Mouse (Mus musculus) stomach, postnatal 0 days (tissue): Measurements from ENCODE around the gene Apba2. TPM values are rescaled to one million over a fixed set of nuclear protein-coding genes. Genes with fewer than 3 reads are reported as not detected.

Experiments used
- ATAC-seq: fragments of 200-750 bp; cut with Nextera tagmentation; 2 replicates; pipeline ENCODE4 v1.8.0; 2017; ENCODE audit not compliant: low FRiP score, low TSS enrichment
- DNase-seq: peaks from one replicate; pipeline ENCODE4 v3.0.0-alpha.2; 2016; ENCODE audit warnings: low spot score
- H3K27ac ChIP-seq: fragments of 300-500 bp; sonication (generic); replicated peaks from 2 replicates; pipeline ENCODE4 v1.5.1; 2014; ENCODE audit warnings: mild to moderate bottlenecking, control low read depth
- H3K27me3 ChIP-seq: fragments of 300-500 bp; sonication (generic); 2 replicates; pipeline ENCODE4 v1.6.1; 2014; ENCODE audit warnings: low read length; ENCODE audit not compliant: control insufficient read depth, insufficient read depth
- H3K36me3 ChIP-seq: fragments of 300-500 bp; sonication (generic); 2 replicates; pipeline ENCODE4 v1.6.1; 2014; ENCODE audit warnings: low read length, mixed read lengths; ENCODE audit not compliant: control insufficient read depth, insufficient read depth
- H3K4me1 ChIP-seq: fragments of 300-500 bp; sonication (generic); replicated peaks from 2 replicates; pipeline ENCODE4 v1.6.1; 2014; ENCODE audit warnings: antibody characterized with exemption; ENCODE audit not compliant: control insufficient read depth, insufficient read depth
- H3K4me2 ChIP-seq: fragments of 300-500 bp; sonication (generic); replicated peaks from 2 replicates; pipeline ENCODE4 v1.6.1; 2014; ENCODE audit warnings: low read depth, mild to moderate bottlenecking, control low read depth, moderate library complexity
- H3K4me3 ChIP-seq: fragments of 300-500 bp; sonication (generic); 2 replicates; pipeline ENCODE4 v1.5.1; 2014; ENCODE audit warnings: low read depth, low read length, control low read depth
- H3K9ac ChIP-seq: fragments of 300-500 bp; sonication (generic); 2 replicates; pipeline ENCODE4 v1.6.1; 2014; ENCODE audit warnings: mild to moderate bottlenecking, low read length, control low read depth, mixed read lengths
- H3K9me3 ChIP-seq: fragments of 300-500 bp; sonication (generic); 2 replicates; pipeline ENCODE4 v1.6.1; 2016; ENCODE audit warnings: low read length; ENCODE audit not compliant: control insufficient read depth
- CTCF ChIP-seq: IDR thresholded peaks from 2 replicates; pipeline ENCODE4 v1.5.1; 2016; ENCODE audit warnings: antibody characterized with exemption, low read depth, mild to moderate bottlenecking, moderate library complexity
- EP300 ChIP-seq: optimal IDR thresholded peaks from 2 replicates; pipeline ENCODE3; 2016; ENCODE audit warnings: antibody characterized with exemption
- WGBS: fragments of 180-500 bp; shearing (Covaris S2); extraction: QIAGEN DNeasy Blood & Tissue Kit; methylation state at CpG from one replicate; pipeline ENCODE4 v1.1.7; 2014; 5-methylcytosine and 5-hydroxymethylcytosine counted together
- polyA plus RNA-seq: library from polyadenylated mRNA; unstranded; fragments of >200 nt; fragmentation: Nextera tagmentation; extraction: Ambion mirVana; gene quantifications from 2 replicates; pipeline ENCODE4 v1.2.1, GENCODE M21; 2015

Gene Apba2
- polyA plus RNA-seq, 1 experiment from 2014 or later, result 2.6 TPM

DNA sequence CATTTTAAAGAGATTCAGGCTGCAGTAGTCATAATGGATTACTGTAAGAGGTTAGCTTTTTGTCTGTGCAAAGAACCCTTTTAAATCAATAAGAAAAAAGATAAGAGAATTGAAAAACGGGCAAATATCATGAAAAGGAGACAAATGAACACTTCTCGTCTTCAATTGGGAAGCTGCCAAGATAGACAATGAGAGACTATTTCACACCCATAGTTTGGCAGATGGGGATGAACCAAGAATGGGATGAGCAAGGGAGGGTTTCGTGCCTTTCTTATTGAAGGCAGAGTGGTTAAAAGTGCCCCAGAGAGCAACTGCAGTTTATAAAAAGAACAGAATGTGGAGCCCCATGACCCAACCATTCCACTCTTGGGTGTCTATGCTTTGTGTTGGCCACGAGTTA lies 137.4 kb downstream of the Apba2 start:
- ATAC-seq, result no peak
- Histone ChIP-seq H3K9ac (no peak overlapping the region), H3K4me1 (no peaks in the 10 kb centered on the region), H3K4me3 (no peak overlapping the region), H3K27ac (no peak overlapping the region), H3K27me3 (no peaks in the 10 kb centered on the region), H3K9me3 (no peaks in the 10 kb centered on the region), H3K4me2 (no peak overlapping the region), H3K36me3 (no peaks in the 10 kb centered on the region)
- DNase-seq, result no peak
- WGBS, result 58% methylated on average over 4 of the region's 4 CpGs
- TF ChIP-seq CTCF (no peak), EP300 (no peak)

- Histone ChIP-seq H3K9me3 (no peaks in the 10 kb centered on the region), H3K27ac (no peak overlapping the region), H3K36me3 (no peaks in the 10 kb centered on the region), H3K4me1 (no peaks in the 10 kb centered on the region), H3K9ac (no peak overlapping the region), H3K4me3 (no peak overlapping the region), H3K4me2 (no peak overlapping the region), H3K27me3 (no peaks in the 10 kb centered on the region)
- DNase-seq, result no peak
- no peak for TF ChIP-seq EP300
- TF ChIP-seq CTCF, result no peak
- ATAC-seq, result no peak
- 82% methylated on average over 3 of the region's 3 CpGs for WGBS
Observed at GRCm38 (mm10) chr7:64640651-64641050, 139.1 kb downstream of the Apba2 start.

GRCm38 (mm10) chr7:64642903-64643302 lies 141.4 kb downstream of the Apba2 start:
- Histone ChIP-seq H3K9ac (no peak overlapping the region), H3K4me1 (no peaks in the 10 kb centered on the region), H3K4me3 (no peak overlapping the region), H3K27me3 (no peaks in the 10 kb centered on the region), H3K9me3 (no peaks in the 10 kb centered on the region), H3K36me3 (no peaks in the 10 kb centered on the region), H3K27ac (no peak overlapping the region), H3K4me2 (no peak overlapping the region)
- no peak for DNase-seq
- no peak for ATAC-seq
- TF ChIP-seq CTCF, result no peak
- no peak for TF ChIP-seq EP300
- 57% methylated on average over 1 of the region's 1 CpGs for WGBS

DNA sequence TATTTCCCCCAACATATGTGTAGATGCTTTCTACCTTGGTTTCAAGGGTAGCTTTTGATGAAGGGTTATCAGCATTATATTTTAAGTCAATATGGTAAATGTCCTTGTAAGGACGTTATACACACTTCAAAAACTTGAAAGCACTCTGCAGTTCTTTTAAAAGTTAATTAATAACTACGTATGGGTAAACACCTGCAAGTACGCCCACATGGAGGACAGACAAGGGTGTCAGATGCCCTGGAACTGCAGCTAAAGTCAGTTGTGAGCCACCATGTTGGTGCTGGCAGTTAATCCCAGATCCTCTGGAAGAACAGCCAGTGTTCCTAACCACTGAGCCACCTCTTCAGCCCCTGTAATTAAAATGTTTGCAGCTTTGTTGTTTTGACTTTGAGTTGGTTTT lies 144.0 kb downstream of the Apba2 start:
- DNase-seq (no peak), ATAC-seq (no peak; the same call in 1 of the 2 replicates)
- no peak overlapping the region for H3K4me2 ChIP-seq
- H3K9me3 ChIP-seq, result no peaks in the 10 kb centered on the region
- no peak overlapping the region for H3K4me3 ChIP-seq
- no peaks in the 10 kb centered on the region for H3K36me3 ChIP-seq
- no peaks in the 10 kb centered on the region for H3K4me1 ChIP-seq
- H3K27ac ChIP-seq, result no peak overlapping the region
- TF ChIP-seq CTCF (no peak), EP300 (no peak)
- no peak overlapping the region for H3K9ac ChIP-seq
- no peaks in the 10 kb centered on the region for H3K27me3 ChIP-seq
- WGBS, result 47% methylated on average over 3 of the region's 3 CpGs

DNA sequence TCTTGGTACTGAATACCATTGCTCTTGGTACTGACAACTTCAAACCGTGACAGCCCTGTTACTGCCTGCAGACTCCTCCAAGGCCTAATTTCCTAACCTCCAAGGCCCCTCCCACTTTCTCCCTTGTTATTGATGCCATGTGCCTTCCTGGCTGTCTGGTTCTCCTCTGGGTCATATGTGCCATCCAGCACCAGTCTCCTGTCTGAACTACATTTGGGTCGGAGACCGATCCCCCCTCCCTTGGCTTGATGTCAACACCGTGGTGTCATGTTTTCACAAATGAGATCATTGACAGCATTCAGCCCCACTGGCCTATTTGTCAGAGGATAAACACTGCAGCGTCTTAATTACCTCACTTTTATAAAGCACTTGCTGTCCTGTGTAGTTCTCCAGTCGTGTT lies 144.5 kb downstream of the Apba2 start:
- DNase-seq, result no peak
- H3K9me3 ChIP-seq, result no peaks in the 10 kb centered on the region
- H3K4me2 ChIP-seq, result no peak overlapping the region
- no peak overlapping the region for H3K9ac ChIP-seq
- TF ChIP-seq CTCF (no peak), EP300 (no peak)
- H3K4me3 ChIP-seq, result no peak overlapping the region
- no peak for ATAC-seq
- H3K27me3 ChIP-seq, result no peaks in the 10 kb centered on the region
- no peaks in the 10 kb centered on the region for H3K36me3 ChIP-seq
- H3K4me1 ChIP-seq, result no peaks in the 10 kb centered on the region
- no peak overlapping the region for H3K27ac ChIP-seq
- 72% methylated on average over 6 of the region's 6 CpGs for WGBS

- no peaks in the 10 kb centered on the region for H3K4me1 ChIP-seq
- no peak for ATAC-seq
- H3K27ac ChIP-seq, result no peak overlapping the region
- H3K9ac ChIP-seq, result no peak overlapping the region
- DNase-seq, result peak; percentile 17
- H3K27me3 ChIP-seq, result no peaks in the 10 kb centered on the region
- H3K36me3 ChIP-seq, result no peaks in the 10 kb centered on the region
- TF ChIP-seq CTCF, result no peak
- no peak for TF ChIP-seq EP300
- no peak overlapping the region for H3K4me3 ChIP-seq
- no peak overlapping the region for H3K4me2 ChIP-seq
- H3K9me3 ChIP-seq, result no peaks in the 10 kb centered on the region
- 51% methylated on average over 10 of the region's 10 CpGs for WGBS
Observed at GRCm38 (mm10) chr7:64648947-64649607, 147.6 kb downstream of the Apba2 start.
